Mouse (Mus musculus) liver, embryonic 16.5 days (tissue): Measurements from ENCODE around the gene Zfp382. TPM values are rescaled to one million over a fixed set of nuclear protein-coding genes. Genes with fewer than 3 reads are reported as not detected.

Experiments
- microRNA-seq: library from miRNA; unstranded; fragments of <30 nt; microRNA quantifications from one replicate; pipeline ENCODE4, GENCODE M21; 2016
- polyA plus RNA-seq: library from polyadenylated mRNA; unstranded; fragments of >200 nt; fragmentation: Nextera tagmentation; extraction: Ambion mirVana; gene quantifications from 2 replicates; pipeline ENCODE4 v1.2.1, GENCODE M21; 2015

Gene Zfp382
- polyA plus RNA-seq, 1 experiment from 2014 or later = 1.0 TPM

Small RNA genes within 50 kb of the gene (microRNA-seq; reads per million reads assigned to microRNA genes)
- gene Gm23368 = not detected

Other genes with a start within 250 kb of the Zfp382 start
- gene Zfp27, start 215.4 kb upstream of the Zfp382 start, polyA plus RNA-seq = 1.7 TPM in 2 replicates
- 0.44 and 0.50 TPM in 2 replicates for gene Zfp383, start 213.7 kb upstream of the Zfp382 start, polyA plus RNA-seq
- 1.3 and 1.5 TPM in 2 replicates for gene Zfp74, start 167.9 kb upstream of the Zfp382 start, polyA plus RNA-seq
- gene Zfp568, start 138.0 kb upstream of the Zfp382 start, polyA plus RNA-seq = 8.1 and 8.2 TPM in 2 replicates
- 0.28 and 0.34 TPM in 2 replicates for gene Zfp14, start 70.6 kb upstream of the Zfp382 start, polyA plus RNA-seq
- gene Zfp82, start 49.0 kb upstream of the Zfp382 start, polyA plus RNA-seq = 1.2 TPM in 2 replicates
- gene Gm26920, start 31.5 kb upstream of the Zfp382 start, polyA plus RNA-seq = not detected in 2 replicates
- gene Zfp566, start 31.4 kb upstream of the Zfp382 start, polyA plus RNA-seq = 1.0 and 1.4 TPM in 2 replicates
- 14.4 and 14.7 TPM in 2 replicates for gene Zfp260, start 27.2 kb upstream of the Zfp382 start, polyA plus RNA-seq
- 3.7 TPM in 2 replicates for gene Zfp146, start 47.8 kb downstream of the Zfp382 start, polyA plus RNA-seq
- 6.6 and 9.1 TPM in 2 replicates for gene Cox7a1, start 62.2 kb downstream of the Zfp382 start, polyA plus RNA-seq
- 29.6 and 30.7 TPM in 2 replicates for gene Capns1, start 76.9 kb downstream of the Zfp382 start, polyA plus RNA-seq
- gene Polr2i, start 110.0 kb downstream of the Zfp382 start, polyA plus RNA-seq = 36.5 and 39.4 TPM in 2 replicates
- 34.4 and 37.8 TPM in 2 replicates for gene Tbcb, start 110.3 kb downstream of the Zfp382 start, polyA plus RNA-seq
- not detected in 2 replicates for gene Ovol3, start 113.8 kb downstream of the Zfp382 start, polyA plus RNA-seq
- 0.11 and 0.19 TPM in 2 replicates for gene Thap8, start 158.2 kb downstream of the Zfp382 start, polyA plus RNA-seq
- 6.5 and 7.5 TPM in 2 replicates for gene Wdr62, start 158.5 kb downstream of the Zfp382 start, polyA plus RNA-seq
- 0.50 and 0.90 TPM in 2 replicates for gene Clip3, start 169.8 kb downstream of the Zfp382 start, polyA plus RNA-seq
- gene Alkbh6, start 186.8 kb downstream of the Zfp382 start, polyA plus RNA-seq = 15.8 and 18.0 TPM in 2 replicates
- gene Syne4, start 192.9 kb downstream of the Zfp382 start, polyA plus RNA-seq = 17.0 and 22.4 TPM in 2 replicates
- gene E130208F15Rik, start 199.8 kb downstream of the Zfp382 start, polyA plus RNA-seq = 0.30 and 0.88 TPM in 2 replicates
- gene Sdhaf1, start 202.0 kb downstream of the Zfp382 start, polyA plus RNA-seq = 4.3 and 4.6 TPM in 2 replicates
- 2.0 and 2.1 TPM in 2 replicates for gene Lrfn3, start 240.8 kb downstream of the Zfp382 start, polyA plus RNA-seq